In the genomic region with DNA sequence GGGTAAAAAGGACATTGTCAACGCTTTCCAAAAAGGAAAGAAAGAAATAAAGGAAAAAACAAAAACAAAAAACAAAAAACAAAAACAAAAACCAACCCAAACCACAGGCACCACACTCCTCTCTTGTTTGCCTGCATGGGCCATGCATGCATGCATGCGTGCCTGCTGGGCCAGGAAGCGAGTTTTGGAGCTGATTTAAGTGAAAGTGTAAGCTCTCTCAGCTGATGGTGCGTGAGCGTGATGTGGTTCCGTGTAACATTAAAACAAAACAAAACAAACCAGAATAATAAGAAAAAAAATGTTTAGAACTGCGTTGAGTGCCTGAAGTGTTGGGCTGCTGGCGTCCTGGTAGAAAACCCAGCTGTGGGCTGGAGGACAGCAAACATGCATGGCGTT, we compare ENCODE assay signal across 7 mouse cellular contexts. TPM values are rescaled to one million over a fixed set of nuclear protein-coding genes. Genes with fewer than 3 reads are reported as not detected.
DNase-seq lines count a peak whose midpoint lies in the region; ATAC-seq and TF ChIP-seq lines count a peak whose summit lies in the region.

No protein-coding gene starts in this region.

- H3K9ac ChIP-seq in midbrain, embryonic 11.5 days (ENCODE audit: low read length) = peak overlapping the region; percentile 97

- 6% methylated on average over 9 of the region's 9 CpGs for WGBS in midbrain, embryonic 11.5 days

- no peaks in the 10 kb centered on the region for H3K27me3 ChIP-seq in testis, adult 2 months (ENCODE audit: control insufficient read depth, insufficient read depth, low read length)
- H3K27me3 ChIP-seq in midbrain, embryonic 11.5 days (ENCODE audit: control insufficient read depth, insufficient read depth, low read length) = no peaks in the 10 kb centered on the region

- TF ChIP-seq CTCF in testis, adult 2 months (IDR thresholded peaks at IDR 0.05; ENCODE audit: control insufficient read depth, insufficient read depth, insufficient replicate concordance, low read depth, low read length) = no peak

- peak overlapping the region; percentile 56 for H3K27ac ChIP-seq in testis, adult 2 months (ENCODE audit: control insufficient read depth, insufficient read depth, low read depth, low read length)
- peak overlapping the region; percentile 97 for H3K27ac ChIP-seq in midbrain, embryonic 11.5 days (ENCODE audit: low read depth, low read length)

- H3K4me3 ChIP-seq in testis, adult 2 months (ENCODE audit: control insufficient read depth, low read depth, low read length) = peak overlapping the region; percentile 46
- H3K4me3 ChIP-seq in midbrain, embryonic 11.5 days (ENCODE audit: low read depth, low read length) = peak overlapping the region; percentile 74

- peaks cover 7% of the 10 kb centered on the region for H3K4me1 ChIP-seq in testis, adult 2 months (ENCODE audit: control insufficient read depth, insufficient read depth, low read length)
- peaks cover 11% of the 10 kb centered on the region; the same call in 1 of the 2 replicates for H3K4me1 ChIP-seq in midbrain, embryonic 11.5 days (ENCODE audit: control insufficient read depth, insufficient read depth, low read length)

- peak overlapping the region; percentile 72 for H3K4me2 ChIP-seq in midbrain, embryonic 11.5 days

- no peak for DNase-seq in testis, postnatal 14 days (ENCODE audit: low spot score)
- DNase-seq in embryo, embryonic 9.5 days (ENCODE audit: extremely low spot score) = peak; percentile 29
- peak; percentile 22 for DNase-seq in heart, postnatal 4 days
- DNase-seq in layer of hippocampus, postnatal 10 days (ENCODE audit: low spot score in 2 of 2) = peak; percentile 25 to 33
- DNase-seq in midbrain, embryonic 11.5 days (ENCODE audit: low spot score, missing footprints) = no peak
- DNase-seq in thymus, postnatal 0 days (ENCODE audit: low spot score) = no peak

- no peak for TF ChIP-seq POLR2A in testis, adult 2 months (IDR thresholded peaks at IDR 0.05; ENCODE audit: control insufficient read depth, low read depth, low read length)

- no peaks in the 10 kb centered on the region for H3K36me3 ChIP-seq in testis, adult 2 months (ENCODE audit: control insufficient read depth, insufficient read depth, low read length)
- no peaks in the 10 kb centered on the region for H3K36me3 ChIP-seq in midbrain, embryonic 11.5 days (ENCODE audit: control insufficient read depth, insufficient read depth, low read length)

- ATAC-seq in midbrain, embryonic 11.5 days (ENCODE audit: low FRiP score) = peak; percentile 31; the same call in 1 of the 2 replicates

- no peaks in the 10 kb centered on the region for H3K9me3 ChIP-seq in midbrain, embryonic 11.5 days (ENCODE audit: control insufficient read depth, low read length)

RNA-seq across cellular contexts. Expression of a gene that starts 1.3 kb away (rescaled TPM):
- polyA plus RNA-seq in testis, adult 2 months (2012; rRNA removed) = 6.1 and 8.5 TPM in 2 replicates
- total RNA-seq in heart, postnatal 4 days (2021) = 10 to 100 TPM; 26.9 to 30.9 TPM
- total RNA-seq in layer of hippocampus, postnatal 10 days (2021) = 100 to 1,000 TPM in 1 of 2 experiments, 10 to 100 TPM in 1; 98.2 to 105 TPM
- polyA plus RNA-seq in midbrain, embryonic 11.5 days (2014; fragmentation: Nextera tagmentation; extraction: Ambion mirVana) = 17.8 and 19.0 TPM in 2 replicates
- 0.76 and 0.91 TPM in 2 replicates for polyA plus RNA-seq in thymus, postnatal 0 days (2015; fragmentation: Nextera tagmentation; extraction: Ambion mirVana)

Comparison
In these comparisons a context has a peak if more than half of its experiments do, and no peak if none do; other contexts are left out.
1. DNase-seq: peak in embryo, embryonic 9.5 days (single experiment), heart, postnatal 4 days (single experiment) and layer of hippocampus, postnatal 10 days (2 of 2); none in testis, postnatal 14 days (single experiment), midbrain, embryonic 11.5 days (single experiment) and thymus, postnatal 0 days (single experiment).